Mouse (Mus musculus) layer of hippocampus, adult 8-10 months (tissue): Measurements from ENCODE around the gene Ski. TPM values are rescaled to one million over a fixed set of nuclear protein-coding genes. Genes with fewer than 3 reads are reported as not detected.
A peak's percentile ranks its signal among the peaks of the same experiment; 100 is the strongest.

ENCODE experiments used
- DNase-seq, 2 experiments: peaks; one replicate each; pipeline ENCODE4 v3.0.0; 2022; ENCODE audit warnings: low spot score in 2 of 2
- total RNA-seq, 4 experiments: library from RNA; stranded (reverse); gene quantifications; 2 replicates each; pipeline ENCODE4 v1.2.4; 2022

The Ski gene
- total RNA-seq, 4 experiments from 2014 or later: 122 to 130 (median 125) TPM

DNA sequence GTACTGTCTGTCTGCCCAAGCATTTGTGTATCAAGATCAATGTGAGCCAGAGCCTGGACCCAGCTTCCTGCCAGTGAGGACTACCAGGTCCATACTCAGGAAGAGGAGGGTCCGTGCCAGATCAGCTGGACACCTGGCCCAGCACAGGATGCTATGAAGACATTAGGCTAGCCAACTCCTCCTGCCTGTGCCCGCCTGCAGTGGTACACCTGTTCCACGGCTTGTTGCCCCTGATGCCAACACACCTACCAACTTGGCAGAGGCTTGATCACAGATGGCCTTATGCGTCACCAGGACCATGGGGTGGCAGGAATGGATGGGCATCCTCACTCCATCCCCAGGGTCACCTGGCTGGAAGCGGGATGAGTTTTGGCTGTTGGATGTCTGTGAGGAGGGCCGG is 69.9 kb downstream of the Ski start:
- DNase-seq: no peak

DNA sequence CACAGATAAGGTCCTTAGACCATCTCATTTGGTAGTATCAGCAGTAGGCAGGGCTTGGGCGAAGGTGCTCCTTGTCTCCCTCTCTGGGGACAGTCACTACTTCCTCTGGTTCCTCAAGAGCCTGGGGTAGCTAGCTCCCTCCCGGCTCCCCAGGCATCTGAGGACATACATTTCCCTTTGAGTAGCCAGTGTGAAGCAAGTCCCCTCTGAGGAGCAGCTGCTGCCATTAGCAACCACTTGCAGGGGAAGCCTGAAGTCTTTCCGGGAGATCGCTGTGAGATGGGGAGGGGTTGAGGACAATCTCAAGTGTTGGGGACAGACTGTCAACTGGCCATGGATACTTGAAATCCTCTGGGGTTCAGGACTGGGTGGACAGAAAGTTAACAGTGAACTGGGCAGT is 70.5 kb downstream of the Ski start:
- DNase-seq: no peak

DNA sequence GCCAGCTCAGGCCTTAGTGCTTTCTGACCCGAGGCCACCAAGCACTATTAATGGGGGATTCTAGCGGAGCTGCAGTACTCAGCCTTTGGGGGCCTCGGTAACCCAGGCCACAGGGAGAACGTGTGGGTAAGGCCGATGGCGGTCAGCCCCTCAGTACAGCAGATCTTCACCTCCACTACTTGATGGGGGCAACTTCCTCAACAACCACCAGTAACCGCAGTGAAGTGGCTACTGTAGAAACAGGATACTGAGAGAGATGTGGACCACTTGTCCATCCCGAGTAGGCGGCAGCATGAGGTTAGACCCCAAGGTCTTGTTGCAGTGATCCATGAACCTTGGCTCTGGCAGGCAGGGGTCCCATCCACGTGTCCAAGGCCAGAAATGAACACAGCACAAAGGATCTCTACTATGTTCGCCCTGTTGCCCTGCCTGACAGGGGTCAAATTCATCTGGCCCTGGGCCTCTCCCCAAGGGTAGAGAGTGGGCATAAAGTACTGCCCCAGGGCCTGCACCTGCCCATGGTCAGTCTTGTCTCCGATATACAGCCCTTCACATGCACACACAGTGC is 71.1 kb downstream of the Ski start:
- no peak for DNase-seq

DNA sequence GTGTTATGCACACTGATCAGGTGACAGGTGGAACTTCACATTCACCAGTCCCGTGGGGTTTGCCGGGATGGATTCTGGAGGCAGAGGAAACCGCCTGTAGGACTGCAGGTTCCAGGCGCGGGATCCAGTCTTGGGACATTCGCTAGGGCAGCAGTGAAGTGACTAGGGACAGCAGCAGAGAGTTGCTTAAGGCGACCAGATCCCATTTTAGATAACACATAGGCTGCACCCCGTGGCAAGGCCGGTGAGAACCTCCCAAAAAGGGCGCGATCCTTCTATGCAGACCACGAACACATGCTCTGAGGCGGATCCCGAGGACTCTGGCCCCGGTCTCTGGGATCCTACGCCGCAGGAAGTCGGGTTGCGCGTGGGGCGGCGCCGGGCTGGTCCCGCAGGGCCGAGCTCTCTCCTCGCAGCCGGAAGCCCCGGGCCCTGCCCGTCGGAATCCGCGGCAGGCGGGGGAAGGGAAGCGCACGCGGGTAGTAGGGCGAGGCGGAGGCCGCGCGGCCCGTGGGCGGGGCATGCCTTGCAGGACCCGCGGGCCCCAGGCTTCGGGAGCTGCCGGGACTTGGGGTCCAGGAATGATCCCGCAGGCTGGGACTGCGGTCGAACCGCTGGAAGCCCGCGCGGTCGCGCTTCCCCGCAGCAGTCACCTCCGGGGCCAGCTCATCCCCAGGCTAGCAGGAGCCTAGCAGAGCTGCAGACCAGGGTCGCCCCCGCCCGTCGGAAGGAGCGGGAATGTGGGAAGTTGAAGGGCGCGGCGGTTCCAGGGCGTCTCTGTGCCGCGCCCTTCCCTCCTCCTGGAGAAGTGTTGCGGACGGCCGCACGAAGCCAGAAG is 71.9 kb downstream of the Ski start:
- peak in 1 of 2 experiments; percentile 55 for DNase-seq

DNA sequence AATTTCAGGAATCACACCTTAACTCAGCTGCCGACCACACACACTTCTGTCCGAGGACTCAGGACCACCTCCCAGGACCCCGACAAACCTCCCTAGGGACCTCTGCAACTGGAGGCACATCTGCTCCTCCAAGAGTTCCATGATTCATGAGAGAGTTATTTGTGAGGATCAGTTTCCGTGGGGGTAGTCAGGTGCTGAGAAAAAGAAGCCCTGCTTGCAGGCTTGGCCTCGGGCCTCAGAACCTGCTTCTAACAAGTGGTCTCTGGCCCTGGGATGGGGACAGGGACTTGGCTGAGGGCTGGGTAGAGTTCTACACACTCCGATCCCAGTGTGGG is 72.5 kb downstream of the Ski start:
- no peak for DNase-seq

DNA sequence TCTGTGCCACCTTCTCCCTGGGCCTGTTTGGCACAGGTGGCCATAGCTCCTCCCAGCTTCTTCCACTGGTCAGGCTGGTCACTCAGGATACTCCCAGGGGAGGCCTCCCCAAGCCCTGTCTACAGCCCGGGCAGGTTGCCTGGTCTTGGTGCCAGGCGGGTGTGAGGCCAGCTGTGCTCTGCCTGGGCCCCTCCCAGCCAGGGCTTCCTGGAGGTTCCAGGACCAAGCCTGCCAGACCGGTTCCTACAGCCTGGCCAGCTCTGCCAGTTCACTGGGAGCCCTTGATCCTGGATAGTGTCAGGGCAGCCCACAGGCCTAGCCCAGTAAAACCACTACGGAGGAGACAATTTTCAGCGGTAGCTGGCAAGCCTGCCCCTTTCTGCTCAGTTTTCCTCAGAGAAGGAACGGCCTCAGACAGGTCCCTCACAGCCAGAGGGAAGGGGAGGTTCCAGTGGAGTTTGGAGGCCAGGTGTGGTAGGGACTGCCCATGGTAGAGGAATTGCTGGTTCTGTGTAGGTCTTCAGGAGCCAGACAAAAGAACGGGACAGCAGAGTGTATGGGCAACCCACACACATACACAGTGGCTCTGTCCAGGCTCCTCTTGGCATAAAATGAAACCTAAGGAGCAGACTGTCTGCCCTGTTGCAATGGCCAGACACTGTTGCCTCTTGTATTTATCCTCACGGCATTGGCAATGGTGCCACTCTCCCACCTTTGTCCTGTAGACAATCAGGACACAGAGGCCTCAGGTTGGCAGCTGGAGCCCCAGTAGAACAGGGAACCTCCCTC is 73.3 kb downstream of the Ski start:
- no peak for DNase-seq

DNA sequence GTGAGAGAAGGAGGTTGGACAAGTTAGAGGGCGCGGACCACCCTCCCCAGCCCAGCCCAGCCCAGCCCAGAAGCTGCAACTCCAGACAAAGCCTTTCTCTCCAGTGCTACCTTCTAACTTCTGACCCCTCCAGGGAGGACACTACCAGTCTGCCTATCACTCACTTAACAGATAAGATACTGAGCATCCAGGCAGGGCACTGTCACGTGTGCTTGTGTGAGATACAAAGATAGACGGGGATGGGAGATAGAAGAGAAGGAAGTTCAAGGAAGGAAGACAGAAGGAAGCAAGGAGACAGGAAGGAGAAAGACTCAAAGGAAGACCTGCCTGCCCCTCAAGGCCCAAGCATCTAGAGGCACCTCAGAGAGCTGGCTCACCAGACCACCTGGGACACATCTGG is 73.9 kb downstream of the Ski start:
- no peak for DNase-seq

DNA sequence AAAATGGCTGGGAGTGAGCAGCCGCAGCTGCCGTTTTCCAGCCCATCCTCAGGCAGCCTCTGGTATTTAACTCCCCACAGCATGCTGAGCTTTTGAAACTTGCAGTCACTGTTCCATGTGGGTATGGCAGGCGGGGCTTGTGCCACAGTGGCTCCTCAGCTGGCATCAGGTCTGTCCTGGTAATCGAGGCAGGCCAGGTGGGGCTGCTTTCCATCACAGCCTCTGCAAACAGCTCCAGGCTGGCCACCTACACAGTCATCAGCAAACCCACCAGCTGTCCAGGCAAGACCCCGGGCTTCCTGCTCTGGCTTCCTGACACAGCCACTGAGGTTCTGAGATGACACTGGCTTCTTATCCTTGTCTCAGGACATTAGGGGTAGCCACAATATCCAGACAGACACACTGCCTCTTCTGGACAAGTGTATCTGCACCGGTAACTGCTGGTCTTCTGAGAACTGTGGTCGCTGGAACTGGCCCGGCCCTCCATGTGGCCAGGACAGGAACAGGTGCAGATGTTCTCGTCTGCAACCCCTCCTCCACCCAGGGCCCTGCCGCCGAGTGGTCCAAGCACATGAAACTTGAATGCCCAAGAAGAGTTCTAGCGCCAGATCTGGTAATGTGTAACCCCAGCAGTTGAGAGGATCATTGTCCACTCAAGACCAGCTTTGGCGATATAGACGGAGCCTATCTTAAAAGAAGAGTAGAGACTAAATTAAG is 76.1 kb downstream of the Ski start:
- DNase-seq: no peak

DNA sequence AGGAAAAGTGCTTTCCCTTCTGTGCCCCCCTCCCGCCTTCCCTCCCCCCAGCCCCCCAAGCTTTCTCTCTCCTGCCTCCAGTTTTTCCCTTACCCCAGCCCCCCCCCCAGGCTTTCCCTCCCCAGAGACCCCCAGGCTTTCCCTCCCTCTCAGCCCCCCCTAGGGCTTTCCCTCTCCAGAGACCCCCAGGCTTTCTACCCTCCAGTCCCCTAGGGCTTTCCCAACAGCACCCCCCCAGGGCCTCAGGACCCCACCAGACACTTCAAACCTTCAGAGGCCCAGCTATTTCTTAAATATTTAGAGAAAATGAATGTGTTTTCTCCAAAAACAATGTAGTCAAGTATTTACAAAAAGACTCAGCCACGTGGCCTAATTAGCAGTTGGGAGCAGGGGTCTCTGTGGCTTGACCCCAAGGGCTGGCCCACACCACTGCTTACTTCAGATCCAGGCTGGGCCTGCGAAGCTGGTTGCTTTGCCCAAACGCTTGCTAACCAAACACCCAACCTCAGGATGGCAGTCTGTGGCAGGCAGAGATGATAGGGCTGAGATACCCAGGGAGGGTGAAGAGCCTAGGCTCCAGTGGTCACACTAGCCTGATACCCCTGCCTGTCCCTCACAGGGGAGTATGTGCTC is 77.7 kb downstream of the Ski start:
- no peak for DNase-seq

DNA sequence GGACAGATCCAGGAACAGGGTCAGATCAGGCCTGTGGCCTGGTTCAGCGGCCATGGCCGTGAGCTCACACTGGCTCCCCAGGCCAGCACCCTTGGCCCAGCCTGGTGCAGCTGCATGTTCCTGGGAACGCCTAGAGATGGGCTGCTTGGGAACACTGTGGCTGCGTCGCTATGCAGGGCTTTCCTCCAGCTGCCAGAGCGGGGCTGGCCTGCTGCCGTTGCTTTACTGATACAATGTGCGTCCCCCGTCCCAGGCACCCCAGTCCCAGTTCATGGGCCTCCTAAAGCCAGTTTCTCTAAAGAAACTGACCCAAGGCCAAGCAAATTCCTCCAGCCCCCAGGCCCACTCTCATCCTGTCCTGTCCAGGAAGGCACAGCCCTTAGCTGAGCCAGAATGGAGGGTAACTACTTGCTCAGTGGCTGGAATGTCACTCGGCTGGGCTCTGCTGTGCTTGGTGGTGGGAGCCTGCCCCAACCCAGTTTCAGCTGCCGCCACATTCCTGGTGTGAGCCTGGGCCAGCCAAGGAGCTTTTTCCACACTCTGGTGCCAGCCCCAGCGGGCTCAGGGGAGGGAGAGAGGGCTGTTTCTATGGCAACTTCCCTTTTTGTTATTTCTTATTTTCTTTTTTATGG is 78.4 kb downstream of the Ski start:
- peak in 1 of 2 experiments; percentile 67 for DNase-seq

DNA sequence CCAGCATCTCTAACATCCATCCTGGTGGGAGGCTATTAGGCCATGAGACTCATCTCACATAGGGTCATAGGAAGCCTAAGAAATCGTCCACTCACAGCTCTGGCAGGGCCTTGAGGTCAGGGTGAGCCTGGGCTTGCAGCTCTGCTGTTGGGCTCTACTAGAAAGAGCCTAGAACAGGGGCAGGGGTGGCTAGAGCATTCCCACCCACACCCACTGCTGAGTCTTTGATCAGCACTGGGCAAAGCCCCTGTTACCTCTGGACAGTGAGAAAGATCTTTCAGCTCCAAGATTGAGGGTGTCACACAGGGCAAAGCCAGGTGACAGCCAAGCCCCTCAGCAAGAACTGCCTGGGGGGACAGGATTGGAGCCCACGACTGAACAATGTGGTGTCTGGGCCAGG is 79.0 kb downstream of the Ski start:
- DNase-seq: no peak

DNA sequence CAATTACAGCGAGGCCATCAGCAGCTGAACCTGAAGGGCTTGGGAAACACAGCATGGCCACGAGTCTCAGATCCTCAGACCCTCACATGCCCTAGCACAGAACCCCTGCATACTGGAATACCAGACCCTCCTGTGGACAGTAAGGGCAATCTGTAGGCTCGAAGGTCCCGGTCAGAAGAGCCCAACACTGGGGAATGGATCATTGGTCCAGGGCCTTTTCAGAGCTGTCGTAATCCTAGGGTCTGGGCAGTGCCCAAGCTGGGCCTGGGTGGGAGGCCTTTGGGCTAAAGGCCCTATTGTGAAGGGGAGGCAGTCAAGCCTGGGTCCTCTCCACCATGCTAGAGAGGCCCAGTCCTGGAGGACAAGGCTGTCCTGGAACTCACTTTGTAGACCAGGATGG is 79.6 kb downstream of the Ski start:
- no peak for DNase-seq

DNA sequence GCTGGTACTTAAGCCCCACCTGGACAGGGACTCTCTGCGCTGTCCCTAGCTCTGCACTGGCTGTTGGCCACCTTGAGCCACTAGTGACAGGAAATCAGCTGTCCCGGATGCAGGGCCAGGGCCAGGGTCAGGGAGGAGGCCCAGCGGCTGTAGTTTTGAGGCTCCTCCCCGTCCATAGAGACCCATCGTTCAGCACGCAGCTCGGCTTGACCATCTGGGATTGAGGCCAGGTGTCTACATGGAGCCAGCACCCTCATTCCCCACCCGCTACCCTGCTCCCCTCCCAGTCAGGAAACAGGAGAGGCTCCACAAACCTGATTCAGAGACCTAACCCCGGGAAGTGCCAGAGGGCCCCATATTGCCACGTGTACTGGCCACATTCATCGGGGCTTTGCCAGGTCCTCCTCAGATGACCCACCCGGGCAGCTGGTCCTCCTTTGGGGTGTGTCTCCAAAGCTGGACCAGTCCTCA is 81.6 kb downstream of the Ski start:
- no peak for DNase-seq

DNA sequence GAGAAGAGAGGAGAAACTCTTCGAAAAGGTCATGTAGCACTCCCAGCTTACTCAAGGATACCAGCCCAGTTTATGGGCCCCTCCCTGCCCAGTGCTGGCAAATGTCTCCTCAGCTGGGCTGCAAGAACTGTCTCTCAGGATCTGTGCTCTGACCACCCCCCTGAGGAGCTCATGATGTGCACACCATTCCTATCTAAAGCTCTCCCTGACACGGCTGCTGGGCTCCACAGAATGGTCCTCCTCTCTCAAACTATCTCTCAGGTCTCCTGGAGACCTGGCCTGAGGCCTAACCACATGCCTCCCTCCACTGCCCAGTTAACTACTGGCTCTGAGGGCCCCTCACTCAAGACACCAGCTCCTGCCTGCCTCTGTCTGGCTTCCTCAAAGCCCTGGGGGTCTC is 82.2 kb downstream of the Ski start:
- DNase-seq: no peak

DNA sequence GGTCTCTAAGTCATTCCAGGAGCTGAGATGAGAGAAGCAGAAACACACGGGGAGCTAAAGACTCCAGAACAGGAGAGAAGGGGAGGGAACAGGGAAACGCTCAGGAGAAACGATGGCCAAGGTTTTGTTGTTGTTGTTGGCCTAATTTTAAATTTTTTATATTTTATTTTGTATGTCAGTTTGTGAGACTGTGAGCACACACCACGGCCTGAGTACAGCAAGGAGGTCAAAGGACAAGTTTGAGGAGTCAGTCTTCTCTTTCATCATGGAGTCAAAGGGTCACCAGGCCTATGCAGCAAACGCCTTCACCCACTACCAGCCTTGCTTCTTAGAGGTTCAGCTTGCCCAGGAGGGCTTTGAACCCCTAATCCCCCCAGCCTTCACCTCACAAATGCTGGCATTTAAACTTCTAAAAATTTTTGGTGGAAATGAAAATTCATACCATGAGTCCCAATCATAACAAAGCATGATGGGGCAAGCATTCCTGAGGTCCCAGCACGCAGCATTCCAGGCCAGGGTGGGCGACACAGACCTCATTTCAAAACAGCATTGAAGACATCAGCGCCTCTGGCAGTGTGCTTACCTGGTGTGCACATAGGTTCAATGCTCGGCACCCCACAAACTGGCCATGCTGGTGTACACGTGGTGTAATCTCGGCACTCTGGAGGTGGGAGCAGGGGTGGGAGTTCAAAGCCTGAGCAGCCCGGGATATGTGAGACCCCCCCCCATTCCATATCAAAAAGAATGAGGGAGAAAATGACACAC is 82.9 kb downstream of the Ski start:
- no peak for DNase-seq

DNA sequence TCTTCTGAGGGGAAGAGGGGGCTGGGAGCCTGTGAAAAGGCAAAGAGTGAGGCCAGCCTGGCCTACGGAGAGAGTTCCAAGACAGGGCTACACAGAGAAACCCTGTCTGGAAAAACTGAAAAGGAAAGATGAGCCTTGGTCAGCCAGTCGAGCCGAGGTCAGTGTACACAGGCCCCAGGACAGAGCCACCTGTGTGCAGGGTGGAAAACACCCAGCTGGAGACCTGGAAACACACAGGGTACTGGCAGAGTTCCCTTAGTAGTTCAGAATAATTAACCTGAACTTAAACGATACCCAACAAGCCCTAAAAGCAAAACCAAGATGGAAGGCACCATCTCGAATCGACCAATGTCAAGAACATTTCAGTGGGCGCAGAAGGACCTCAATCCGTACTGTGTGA is 83.9 kb downstream of the Ski start:
- no peak for DNase-seq

DNA sequence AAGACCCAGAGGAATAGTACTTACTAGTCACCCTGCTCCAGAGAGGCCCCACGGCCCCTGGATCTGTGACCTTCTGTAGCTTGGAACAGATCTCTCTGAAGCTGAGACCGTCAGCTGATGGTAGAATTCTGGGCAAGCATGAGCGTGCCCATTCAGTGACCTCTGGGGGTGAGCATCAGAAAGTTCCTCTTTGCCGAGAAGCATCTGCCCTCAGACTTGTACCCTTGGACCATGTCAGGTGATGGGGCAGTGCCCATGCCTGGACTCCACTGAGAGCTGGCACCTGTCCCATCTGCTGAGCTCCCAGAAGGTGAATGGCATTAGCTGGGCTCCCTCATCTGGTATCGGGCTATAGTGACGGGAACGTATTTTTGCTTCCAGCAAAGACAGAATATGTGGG is 84.5 kb downstream of the Ski start:
- no peak for DNase-seq

DNA sequence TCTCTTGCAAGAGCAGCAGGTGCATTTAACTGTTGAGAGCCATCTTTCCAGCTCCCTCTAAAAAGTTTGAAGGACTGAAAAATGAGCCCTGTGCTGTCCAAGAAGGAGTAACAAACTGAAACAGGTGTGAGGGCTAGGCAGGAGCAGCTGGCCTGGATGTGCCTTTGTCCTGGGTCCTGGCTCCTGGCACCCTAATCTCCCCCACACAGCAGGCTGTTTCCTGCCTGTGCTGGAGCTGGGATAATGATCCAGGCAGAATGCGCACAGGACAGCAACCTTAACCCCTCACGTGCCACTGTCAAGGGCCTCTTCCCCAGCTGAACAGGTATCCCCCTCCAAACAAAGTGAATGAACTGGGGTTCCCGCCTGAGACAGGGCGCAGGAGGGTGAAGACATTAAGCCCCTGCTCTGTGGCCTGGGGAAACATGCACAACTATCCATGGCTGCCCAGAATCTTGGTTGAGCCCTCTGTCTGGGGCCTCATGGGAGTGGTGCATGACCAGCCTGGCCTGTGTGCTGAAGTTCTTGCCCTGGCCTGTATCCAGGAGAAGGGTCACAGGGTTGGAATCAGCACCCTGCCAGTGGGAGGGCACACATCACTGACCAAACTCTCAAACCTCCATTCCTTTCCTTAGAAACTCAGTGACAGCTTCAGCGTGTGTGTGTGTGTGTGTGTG is 86.3 kb downstream of the Ski start:
- DNase-seq: no peak

DNA sequence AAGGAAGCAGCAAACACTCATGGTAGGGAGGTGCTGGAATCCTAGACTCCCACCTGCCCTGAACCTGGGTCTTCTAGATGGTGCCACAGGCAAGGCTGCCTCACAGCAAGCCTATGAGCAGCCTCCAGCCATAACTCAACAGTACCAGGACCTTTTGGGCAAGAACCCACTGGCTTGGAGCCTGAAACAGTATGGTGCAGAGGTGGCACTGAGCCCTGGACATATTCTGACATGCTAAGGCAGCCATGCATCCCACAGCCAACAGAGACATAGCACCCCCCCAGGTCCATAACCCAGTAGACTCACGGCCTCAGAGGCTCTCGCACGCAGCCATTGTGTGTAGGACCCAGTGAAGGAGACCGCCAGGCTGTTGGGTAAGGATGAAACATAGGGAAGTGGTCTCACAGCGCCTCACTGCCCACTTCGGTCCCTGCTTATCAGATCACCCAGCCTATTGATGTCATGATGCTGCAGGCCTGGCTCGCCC is 87.7 kb downstream of the Ski start:
- no peak for DNase-seq
